Mouse (Mus musculus) thymus, adult 2 months (tissue): ENCODE results near the gene Gm28048.

Source experiments
- CTCF ChIP-seq: fragments of 200-500 bp; IDR thresholded peaks from 2 replicates; pipeline ENCODE4 v1.5.1; 2012; ENCODE audit warnings: mild to moderate bottlenecking, control low read depth, low read length, moderate library complexity, borderline replicate concordance; ENCODE audit not compliant: control insufficient read depth, poor library complexity, insufficient read depth; ENCODE audit errors: extremely low read depth
- POLR2A ChIP-seq: fragments of 200-500 bp; IDR thresholded peaks from 2 replicates; pipeline ENCODE4 v1.6.1; 2012; ENCODE audit warnings: mild to moderate bottlenecking, low read length, control low read depth, moderate library complexity; ENCODE audit not compliant: control insufficient read depth, poor library complexity, insufficient read depth; ENCODE audit errors: extremely low read depth

DNA sequence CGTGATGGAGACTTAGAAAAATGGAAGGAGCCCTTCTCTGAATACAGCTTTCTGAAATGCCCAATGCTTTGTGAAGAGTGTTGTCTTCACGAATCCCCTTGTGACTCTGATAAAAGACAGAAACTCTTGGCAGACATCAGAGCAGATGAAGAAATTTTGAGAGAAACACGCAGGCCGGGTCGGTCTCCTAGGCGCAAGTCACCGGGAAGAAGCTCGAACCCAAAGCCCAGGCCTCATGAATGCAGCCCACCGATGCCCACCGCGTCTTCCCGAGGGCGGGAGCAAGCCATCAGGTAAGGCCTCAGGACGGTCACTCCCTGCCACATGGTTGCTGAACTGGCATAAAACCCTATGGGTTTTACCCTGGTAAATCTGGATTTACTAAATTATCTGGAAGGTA, 39.0 kb upstream of the Gm28048 start:
- no peak for TF ChIP-seq POLR2A
- no peak for TF ChIP-seq CTCF
